Mouse (Mus musculus) C2C12 (cell line): ENCODE measurements around the gene Mrpl34.

Source experiments
- CTCF ChIP-seq: IDR thresholded peaks from one replicate; pipeline ENCODE4 v1.5.1; 2011; ENCODE audit not compliant: control insufficient read depth, insufficient read depth, insufficient read length
- MYOD1 ChIP-seq: IDR thresholded peaks from one replicate; pipeline ENCODE4 v1.6.1; 2011; ENCODE audit warnings: low read depth; ENCODE audit not compliant: control insufficient read depth, insufficient read length
- USF1 ChIP-seq: IDR thresholded peaks from one replicate; pipeline ENCODE4 v1.6.1; 2011; ENCODE audit warnings: low read depth, mild to moderate bottlenecking, control low read depth, moderate library complexity

DNA sequence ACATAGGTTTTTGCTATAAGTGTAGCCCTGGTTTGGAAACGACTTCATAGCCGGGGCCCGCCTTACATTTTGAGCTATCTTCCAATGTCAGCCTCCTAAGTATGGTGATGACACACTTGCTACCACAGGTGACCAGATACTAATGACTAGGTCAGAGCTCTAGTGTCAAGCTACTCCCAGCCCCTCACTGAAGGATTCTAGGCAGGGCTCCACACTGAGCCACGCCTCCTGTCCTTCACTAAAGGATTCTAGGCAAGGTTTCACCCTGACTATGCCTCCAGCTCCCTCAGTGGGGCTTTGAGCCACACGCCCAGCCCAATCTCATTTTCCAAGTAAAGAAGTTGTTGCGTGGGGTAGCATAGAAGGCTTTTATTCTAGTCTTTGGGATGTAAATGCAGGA, 4.0 kb upstream of the Mrpl34 start:
- no peak for TF ChIP-seq CTCF
- no peak for TF ChIP-seq MYOD1
- no peak for TF ChIP-seq USF1
